Mouse (Mus musculus) embryonic fibroblast, embryonic 13.5 days (primary cell): Measurements from ENCODE around the gene Foxp1. TPM values are rescaled to one million over a fixed set of nuclear protein-coding genes. Genes with fewer than 3 reads are reported as not detected.
A peak's percentile ranks its signal among the peaks of the same experiment; 100 is the strongest.

ENCODE experiments used
- H3K27ac ChIP-seq: 2 replicates; pipeline ENCODE4 v1.5.1; 2012; ENCODE audit warnings: low read length, control low read depth, inconsistent platforms; ENCODE audit not compliant: insufficient read depth
- H3K4me1 ChIP-seq: 2 replicates; pipeline ENCODE4 v1.6.1; 2011; ENCODE audit warnings: low read length; ENCODE audit not compliant: control insufficient read depth, insufficient read depth
- H3K4me3 ChIP-seq: 2 replicates; pipeline ENCODE4 v1.5.1; 2011; ENCODE audit warnings: mild to moderate bottlenecking, control low read depth, low read length; ENCODE audit not compliant: insufficient read depth
- CTCF ChIP-seq: IDR thresholded peaks from 2 replicates; pipeline ENCODE4 v1.5.1; 2011; ENCODE audit warnings: mild to moderate bottlenecking, control low read depth, low read length, moderate library complexity, borderline replicate concordance; ENCODE audit not compliant: insufficient read depth
- POLR2A ChIP-seq: IDR thresholded peaks from 2 replicates; pipeline ENCODE4 v1.6.1; 2011; ENCODE audit warnings: low read depth, mild to moderate bottlenecking, control low read depth, low read length, moderate library complexity
- polyA plus RNA-seq: library from polyadenylated mRNA; stranded (reverse); fragments of >200 nt; gene quantifications from 2 replicates; pipeline ENCODE4 v1.2.4, GENCODE M21; 2011; ENCODE audit warnings: low read depth; ENCODE audit not compliant: missing spikeins, insufficient read length

Foxp1 gene
- polyA plus RNA-seq, 1 experiment, result 137 TPM

- no peak for TF ChIP-seq POLR2A
- no peak for TF ChIP-seq CTCF
- peak overlapping the region; percentile 39 for H3K4me3 ChIP-seq
These were observed 428.1 kb downstream of the Foxp1 start for GRCm38 (mm10) chr6:99094339-99094989.

DNA sequence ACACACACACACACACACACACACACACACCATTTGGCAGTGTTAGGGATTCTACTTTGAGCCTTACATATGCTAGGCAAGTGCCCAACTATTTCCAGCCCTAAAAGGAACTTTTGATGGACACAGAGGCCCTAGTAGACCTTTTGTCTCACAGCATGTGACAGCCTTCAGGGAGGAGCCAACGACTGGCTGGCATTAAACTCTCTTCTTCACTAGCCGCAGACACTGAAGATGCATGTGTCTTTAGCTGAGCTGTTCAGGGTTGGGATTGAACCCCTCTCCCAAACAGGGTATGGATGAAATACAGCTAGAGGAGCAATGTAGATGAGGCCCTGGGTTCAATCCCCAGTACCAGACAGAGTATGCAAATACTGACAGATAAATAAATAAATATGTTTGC, 428.7 kb downstream of the Foxp1 start:
- peaks cover 4% of the 10 kb centered on the region for H3K4me1 ChIP-seq
- no peak overlapping the region for H3K27ac ChIP-seq
- TF ChIP-seq CTCF (no peak), POLR2A (no peak)
- H3K4me3 ChIP-seq, result no peak overlapping the region

More at GRCm38 (mm10) chr6:99094339-99094989, 428.1 kb downstream of the Foxp1 start:
- Histone ChIP-seq H3K4me1 (peaks cover 4% of the 10 kb centered on the region), H3K27ac (0 out of 2 replicates have a peak overlapping the region, but pooled peaks have one; percentile 14)

GRCm38 (mm10) chr6:99093208-99093607, 429.3 kb downstream of the Foxp1 start:
- H3K27ac ChIP-seq, result no peak overlapping the region; the same call in 1 of the 2 replicates
- no peak for TF ChIP-seq POLR2A
- H3K4me3 ChIP-seq, result no peak overlapping the region
- H3K4me1 ChIP-seq, result peaks cover 4% of the 10 kb centered on the region

- Histone ChIP-seq H3K27ac (no peak overlapping the region), H3K4me1 (peaks cover 4% of the 10 kb centered on the region), H3K4me3 (no peak overlapping the region)
- no peak for TF ChIP-seq CTCF
- TF ChIP-seq POLR2A, result no peak
These were observed 430.7 kb downstream of the Foxp1 start for GRCm38 (mm10) chr6:99091799-99092198.

DNA sequence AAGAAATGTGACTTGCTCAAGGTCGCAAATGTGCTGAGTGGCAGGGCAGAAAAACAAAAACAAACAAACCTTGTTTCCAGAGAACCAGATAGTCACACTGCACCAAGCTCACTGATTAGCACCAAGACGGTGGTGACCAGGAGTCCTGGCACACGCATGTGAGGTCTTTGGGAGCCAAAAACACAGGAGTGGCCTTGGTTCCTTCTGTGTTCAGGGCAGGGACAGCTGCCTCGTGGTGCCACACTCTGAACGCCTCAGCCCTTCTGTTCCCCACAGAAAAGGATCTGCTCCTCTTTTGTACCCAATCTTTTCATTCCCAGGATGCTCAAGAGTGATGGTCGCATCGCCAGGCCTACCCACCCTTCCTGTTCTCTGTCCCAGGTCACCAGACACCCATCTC, 434.9 kb downstream of the Foxp1 start:
- TF ChIP-seq CTCF (no peak), POLR2A (no peak)
- Histone ChIP-seq H3K4me3 (no peak overlapping the region), H3K27ac (no peak overlapping the region), H3K4me1 (peaks cover 3% of the 10 kb centered on the region; the same call in 1 of the 2 replicates)

GRCm38 (mm10) chr6:99084956-99085355, 437.6 kb downstream of the Foxp1 start:
- no peak overlapping the region for H3K27ac ChIP-seq
- H3K4me3 ChIP-seq, result no peak overlapping the region
- TF ChIP-seq POLR2A, result no peak
- TF ChIP-seq CTCF, result no peak
- peaks cover 6% of the 10 kb centered on the region for H3K4me1 ChIP-seq

DNA sequence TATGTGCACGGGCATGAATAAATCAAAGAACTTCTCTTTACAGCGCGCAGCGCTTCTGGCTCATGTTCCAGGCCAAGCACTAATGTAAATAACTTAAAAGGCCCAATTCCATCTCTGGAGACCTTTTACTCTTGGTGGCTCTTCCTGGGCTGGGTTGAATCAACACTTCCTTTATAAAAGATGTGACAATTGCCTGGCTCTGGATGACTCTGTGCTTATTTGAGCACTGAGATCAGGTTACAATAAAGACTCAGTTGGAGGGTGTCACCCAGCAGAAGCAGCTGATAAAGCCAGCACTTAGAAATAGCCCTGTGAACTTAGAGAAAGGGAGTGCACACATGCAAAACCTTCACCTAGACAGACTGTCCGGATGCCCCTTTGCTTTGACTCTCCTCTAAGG, 441.3 kb downstream of the Foxp1 start:
- Histone ChIP-seq H3K4me1 (peaks cover 6% of the 10 kb centered on the region), H3K27ac (no peak overlapping the region), H3K4me3 (no peak overlapping the region)
- TF ChIP-seq POLR2A, result no peak
- no peak for TF ChIP-seq CTCF

- Histone ChIP-seq H3K4me3 (no peak overlapping the region), H3K4me1 (peaks cover 3% of the 10 kb centered on the region), H3K27ac (no peak overlapping the region)
- TF ChIP-seq POLR2A (no peak), CTCF (no peak)
These were observed 443.3 kb downstream of the Foxp1 start for GRCm38 (mm10) chr6:99079041-99079835.

DNA sequence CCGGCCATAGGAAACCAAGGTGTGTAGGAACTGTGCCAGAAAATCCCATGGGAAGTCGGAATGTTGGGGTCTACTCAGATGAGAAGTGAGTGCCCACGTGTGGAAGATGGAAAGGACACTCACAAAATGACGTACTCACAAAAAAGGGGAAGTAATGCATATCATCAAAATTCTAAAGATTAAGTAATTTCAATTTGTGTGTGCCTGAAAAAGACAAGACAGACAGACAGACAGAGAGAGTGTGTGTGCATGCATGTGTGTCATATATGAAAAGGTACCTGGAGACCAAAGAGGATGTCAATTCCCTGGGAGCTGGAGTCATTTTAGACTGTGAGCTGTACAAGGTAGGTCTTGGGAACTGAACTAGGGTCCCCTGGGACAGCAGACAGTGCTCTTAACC, 444.4 kb downstream of the Foxp1 start:
- Histone ChIP-seq H3K4me3 (no peak overlapping the region), H3K4me1 (peaks cover 3% of the 10 kb centered on the region), H3K27ac (no peak overlapping the region)
- TF ChIP-seq CTCF, result no peak
